Mouse (Mus musculus) limb, embryonic 11.5 days (tissue): ENCODE data around the gene Il1a. TPM values are rescaled to one million over a fixed set of nuclear protein-coding genes. Genes with fewer than 3 reads are reported as not detected.

Experiments
- ATAC-seq: fragments of 200-750 bp; cut with Nextera tagmentation; 2 replicates; pipeline ENCODE4 v1.8.0; 2017; ENCODE audit warnings: low read depth; ENCODE audit not compliant: insufficient number of reproducible peaks, low FRiP score, low TSS enrichment
- DNase-seq: peaks from one replicate; pipeline ENCODE4 v3.0.0-alpha.2; 2015; ENCODE audit warnings: low spot score
- H3K27ac ChIP-seq: fragments of 300-500 bp; sonication (generic); replicated peaks from 2 replicates; pipeline ENCODE4 v1.5.1; 2014; ENCODE audit warnings: low read depth, mild to moderate bottlenecking, low read length
- H3K27me3 ChIP-seq: fragments of 300-500 bp; sonication (generic); 2 replicates; pipeline ENCODE4 v1.6.1; 2014; ENCODE audit warnings: mild to moderate bottlenecking, low read length, mixed read lengths; ENCODE audit not compliant: control insufficient read depth, insufficient read depth
- H3K36me3 ChIP-seq: fragments of 300-500 bp; sonication (generic); 2 replicates; pipeline ENCODE4 v1.6.1; 2014; ENCODE audit warnings: mild to moderate bottlenecking, low read length, moderate library complexity, mixed read lengths; ENCODE audit not compliant: control insufficient read depth, insufficient read depth
- H3K4me1 ChIP-seq: fragments of 300-500 bp; sonication (generic); 2 replicates; pipeline ENCODE4 v1.6.1; 2014; ENCODE audit warnings: low read length, mixed read lengths; ENCODE audit not compliant: control insufficient read depth, insufficient read depth
- H3K4me2 ChIP-seq: fragments of 300-500 bp; sonication (generic); 2 replicates; pipeline ENCODE4 v1.6.1; 2014; ENCODE audit warnings: low read depth, mild to moderate bottlenecking, moderate library complexity; ENCODE audit not compliant: severe bottlenecking
- H3K4me3 ChIP-seq: fragments of 300-500 bp; sonication (generic); 2 replicates; pipeline ENCODE4 v1.5.1; 2014; ENCODE audit warnings: low read depth, low read length
- H3K9ac ChIP-seq: fragments of 300-500 bp; sonication (generic); 2 replicates; pipeline ENCODE4 v1.6.1; 2014; ENCODE audit warnings: mild to moderate bottlenecking, low read length
- H3K9me3 ChIP-seq: fragments of 300-500 bp; sonication (generic); 2 replicates; pipeline ENCODE4 v1.6.1; 2016; ENCODE audit warnings: low read length; ENCODE audit not compliant: control insufficient read depth
- WGBS: fragments of 180-500 bp; shearing (Covaris S2); extraction: QIAGEN DNeasy Blood & Tissue Kit; methylation state at CpG from one replicate; pipeline ENCODE4 v1.1.7; 2014; 5-methylcytosine and 5-hydroxymethylcytosine counted together
- polyA plus RNA-seq: library from polyadenylated mRNA; unstranded; fragments of >200 nt; fragmentation: Nextera tagmentation; extraction: Ambion mirVana; gene quantifications from 2 replicates; pipeline ENCODE4 v1.2.1, GENCODE M21; 2014

Il1a gene
- polyA plus RNA-seq = not detected in 2 replicates

GRCm38 (mm10) chr2:129309836-129310235, at the start of gene Il1a:
Gene Il1a (minus strand): TSS chr2:129309972.
- no peak for ATAC-seq
- DNase-seq = no peak
- Histone ChIP-seq H3K4me3 (no peak within 1 kb of the TSS), H3K27ac (no peak within 1 kb of the TSS), H3K9ac (no peak within 1 kb of the TSS), H3K4me1 (no peaks in the 10 kb centered on the region), H3K4me2 (no peak within 1 kb of the TSS), H3K27me3 (no peaks in the 10 kb centered on the region), H3K9me3 (no peaks in the 10 kb centered on the region), H3K36me3 (no peaks in the 10 kb centered on the region)
- WGBS = 87% methylated on average over 7 of the region's 7 CpGs

GRCm38 (mm10) chr2:129338138-129338621, 28.4 kb upstream of the Il1a start:
- no peak for ATAC-seq
- WGBS = 79% methylated on average over 6 of the region's 6 CpGs
- DNase-seq = no peak

GRCm38 (mm10) chr2:129333471-129333870, 23.7 kb upstream of the Il1a start:
- no peak overlapping the region for H3K9ac ChIP-seq
- no peak overlapping the region for H3K4me3 ChIP-seq
- ATAC-seq (no peak), DNase-seq (no peak)
- H3K27ac ChIP-seq = no peak overlapping the region
- H3K4me2 ChIP-seq = no peak overlapping the region
- 74% methylated on average over 4 of the region's 4 CpGs for WGBS
- H3K9me3 ChIP-seq = no peaks in the 10 kb centered on the region
- no peaks in the 10 kb centered on the region for H3K36me3 ChIP-seq
- H3K4me1 ChIP-seq = no peaks in the 10 kb centered on the region; the same call in 1 of the 2 replicates
- H3K27me3 ChIP-seq = no peaks in the 10 kb centered on the region

More at GRCm38 (mm10) chr2:129338138-129338621, 28.4 kb upstream of the Il1a start:
- Histone ChIP-seq H3K4me2 (no peak overlapping the region), H3K4me1 (no peaks in the 10 kb centered on the region), H3K9me3 (no peaks in the 10 kb centered on the region), H3K36me3 (no peaks in the 10 kb centered on the region), H3K27ac (no peak overlapping the region), H3K4me3 (no peak overlapping the region), H3K27me3 (no peaks in the 10 kb centered on the region), H3K9ac (no peak overlapping the region)

GRCm38 (mm10) chr2:129330540-129330939, 20.8 kb upstream of the Il1a start:
- H3K4me3 ChIP-seq = no peak overlapping the region
- H3K27ac ChIP-seq = no peak overlapping the region
- WGBS = 91% methylated on average over 13 of the region's 13 CpGs
- H3K4me2 ChIP-seq = no peak overlapping the region
- no peaks in the 10 kb centered on the region for H3K36me3 ChIP-seq
- no peak for DNase-seq
- no peaks in the 10 kb centered on the region for H3K27me3 ChIP-seq
- ATAC-seq = no peak
- no peaks in the 10 kb centered on the region for H3K9me3 ChIP-seq
- H3K9ac ChIP-seq = no peak overlapping the region
- no peaks in the 10 kb centered on the region; the same call in 1 of the 2 replicates for H3K4me1 ChIP-seq

GRCm38 (mm10) chr2:129330024-129330423, 20.3 kb upstream of the Il1a start:
- H3K36me3 ChIP-seq = no peaks in the 10 kb centered on the region
- no peak for DNase-seq
- no peaks in the 10 kb centered on the region for H3K27me3 ChIP-seq
- 63% methylated on average over 7 of the region's 7 CpGs for WGBS
- no peak overlapping the region for H3K9ac ChIP-seq
- no peaks in the 10 kb centered on the region; the same call in 1 of the 2 replicates for H3K4me1 ChIP-seq
- H3K4me2 ChIP-seq = no peak overlapping the region
- no peaks in the 10 kb centered on the region for H3K9me3 ChIP-seq
- H3K4me3 ChIP-seq = no peak overlapping the region
- ATAC-seq = no peak
- no peak overlapping the region for H3K27ac ChIP-seq

GRCm38 (mm10) chr2:129328238-129328637, 18.5 kb upstream of the Il1a start:
- Histone ChIP-seq H3K27ac (no peak overlapping the region), H3K9ac (no peak overlapping the region), H3K36me3 (no peaks in the 10 kb centered on the region), H3K4me3 (no peak overlapping the region), H3K4me2 (no peak overlapping the region), H3K9me3 (no peaks in the 10 kb centered on the region), H3K4me1 (no peaks in the 10 kb centered on the region; the same call in 1 of the 2 replicates), H3K27me3 (no peaks in the 10 kb centered on the region)
- 93% methylated on average over 4 of the region's 4 CpGs for WGBS
- DNase-seq = no peak
- no peak for ATAC-seq

GRCm38 (mm10) chr2:129324216-129324615, 14.4 kb upstream of the Il1a start:
- Histone ChIP-seq H3K36me3 (no peaks in the 10 kb centered on the region), H3K4me1 (no peaks in the 10 kb centered on the region), H3K4me2 (no peak overlapping the region), H3K9ac (no peak overlapping the region), H3K27me3 (no peaks in the 10 kb centered on the region), H3K27ac (no peak overlapping the region), H3K9me3 (no peaks in the 10 kb centered on the region), H3K4me3 (no peak overlapping the region)
- DNase-seq (no peak), ATAC-seq (no peak)
- WGBS = 87% methylated on average over 3 of the region's 3 CpGs

GRCm38 (mm10) chr2:129322117-129322635, 12.4 kb upstream of the Il1a start:
- DNase-seq (no peak), ATAC-seq (no peak)
- no peaks in the 10 kb centered on the region for H3K36me3 ChIP-seq
- H3K4me3 ChIP-seq = no peak overlapping the region
- no peaks in the 10 kb centered on the region for H3K9me3 ChIP-seq
- no peak overlapping the region for H3K4me2 ChIP-seq
- H3K27me3 ChIP-seq = no peaks in the 10 kb centered on the region
- H3K27ac ChIP-seq = no peak overlapping the region
- H3K4me1 ChIP-seq = no peaks in the 10 kb centered on the region
- no peak overlapping the region for H3K9ac ChIP-seq
- WGBS = 71% methylated on average over 1 of the region's 1 CpGs
